Mouse (Mus musculus): ENCODE data around the gene Cxcl9. TPM values are rescaled to one million over a fixed set of nuclear protein-coding genes. Genes with fewer than 3 reads are reported as not detected.

Cxcl9 gene
- polyA plus RNA-seq, 1 experiment, result 14.6 TPM

DNA sequence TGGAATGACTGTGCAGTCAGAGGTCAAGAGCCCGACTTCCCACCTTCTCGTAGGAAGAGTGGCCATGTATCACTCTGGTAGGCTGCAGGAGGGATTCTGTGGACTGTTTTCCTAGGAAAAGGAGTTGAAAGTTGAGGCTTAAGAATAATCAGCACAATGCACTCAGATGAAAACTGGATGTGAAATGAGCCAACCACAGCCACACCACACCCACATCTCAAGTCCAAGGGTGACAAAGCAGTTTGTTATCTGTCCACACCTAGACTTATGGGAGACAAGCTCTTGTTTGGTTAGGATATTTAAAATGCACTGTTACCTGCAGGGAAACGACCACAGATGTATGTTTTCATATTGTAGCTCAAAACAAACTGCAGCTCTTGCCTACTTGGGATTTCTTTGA lies 44.8 kb downstream of the Cxcl9 start:
- H3K27me3 ChIP-seq (replicated peaks; ENCODE audit: control insufficient read depth, insufficient read depth, low read length), result no peaks in the 10 kb centered on the region
- H3K27ac ChIP-seq (ENCODE audit: insufficient read depth, low read depth, low read length), result no peak overlapping the region
- no peak overlapping the region for H3K4me3 ChIP-seq (ENCODE audit: insufficient read depth, low read depth, low read length)

DNA sequence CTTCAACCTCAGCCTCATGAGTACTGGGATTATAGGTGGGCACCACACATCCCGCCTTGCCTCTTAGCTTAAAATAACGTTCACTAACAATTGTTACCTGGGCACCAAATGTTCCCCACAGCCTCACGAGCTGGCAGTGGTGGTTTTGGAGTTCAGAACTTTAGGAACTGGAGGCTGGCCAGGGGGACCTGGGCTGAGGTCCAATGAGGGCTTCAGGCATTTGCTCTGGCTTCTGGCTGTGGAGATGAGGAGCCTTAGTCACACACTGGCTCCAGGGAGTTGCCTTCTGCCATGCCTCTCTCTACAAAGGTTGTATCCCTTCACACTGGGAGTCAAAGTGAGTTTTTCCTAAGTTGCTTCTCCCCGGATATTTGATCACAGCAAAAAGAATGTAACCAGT lies 45.3 kb downstream of the Cxcl9 start:
- Histone ChIP-seq H3K36me3 (ENCODE audit: control insufficient read depth, insufficient read depth, low read length) (no peaks in the 10 kb centered on the region), H3K4me1 (ENCODE audit: control insufficient read depth, insufficient read depth, low read length) (no peaks in the 10 kb centered on the region; the same call in 1 of the 2 replicates), H3K27me3 (replicated peaks; ENCODE audit: control insufficient read depth, insufficient read depth, low read length) (no peaks in the 10 kb centered on the region), H3K4me3 (ENCODE audit: insufficient read depth, low read depth, low read length) (no peak overlapping the region), H3K27ac (ENCODE audit: insufficient read depth, low read depth, low read length) (no peak overlapping the region)
- peak; percentile 14 for DNase-seq
- WGBS, result 58% methylated on average over 4 of the region's 4 CpGs
- TF ChIP-seq CTCF (conservative IDR thresholded peaks at IDR 0.05; ENCODE audit: insufficient read depth, insufficient read length, low read depth, low read length) (no peak), POLR2A (IDR thresholded peaks at IDR 0.05; ENCODE audit: low read depth, low read length) (no peak)

More for the DNA sequence above, 44.8 kb downstream of the Cxcl9 start:
- H3K4me1 ChIP-seq (ENCODE audit: control insufficient read depth, insufficient read depth, low read length), result no peaks in the 10 kb centered on the region; the same call in 1 of the 2 replicates
- TF ChIP-seq CTCF (conservative IDR thresholded peaks at IDR 0.05; ENCODE audit: insufficient read depth, insufficient read length, low read depth, low read length) (no peak), POLR2A (IDR thresholded peaks at IDR 0.05; ENCODE audit: low read depth, low read length) (no peak)
- no peaks in the 10 kb centered on the region for H3K36me3 ChIP-seq (ENCODE audit: control insufficient read depth, insufficient read depth, low read length)
- 49% methylated on average over 3 of the region's 3 CpGs for WGBS
- DNase-seq, result no peak

DNA sequence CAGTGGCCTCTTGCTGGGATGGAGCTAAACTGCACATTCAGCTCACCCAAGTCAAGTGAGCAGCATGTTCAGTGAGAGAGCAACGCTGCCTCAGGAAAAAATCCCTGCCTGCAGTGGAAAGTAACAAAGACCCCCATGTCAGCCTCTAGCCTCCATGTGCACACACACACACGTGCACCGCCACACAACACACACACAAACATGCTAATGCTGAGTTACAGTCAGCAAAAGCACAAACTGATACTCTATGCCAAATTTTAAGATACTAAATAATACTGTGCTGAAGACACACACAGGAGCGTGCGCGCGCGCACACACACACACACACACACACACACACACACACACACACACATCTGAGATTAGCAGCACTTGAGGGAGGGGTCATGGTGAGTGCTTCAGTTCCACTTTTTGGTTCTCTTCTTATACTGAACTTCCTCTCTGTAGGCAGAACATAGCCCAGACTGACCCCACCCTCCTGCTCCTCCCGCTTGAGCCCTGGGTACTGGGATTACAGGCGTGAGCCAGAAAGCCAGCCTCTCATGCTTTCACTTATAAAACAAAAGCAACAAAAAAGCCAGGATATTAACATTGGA lies 48.8 kb downstream of the Cxcl9 start:
- Histone ChIP-seq H3K4me3 (ENCODE audit: insufficient read depth, low read depth, low read length) (no peak overlapping the region), H3K27ac (ENCODE audit: insufficient read depth, low read depth, low read length) (no peak overlapping the region), H3K36me3 (ENCODE audit: control insufficient read depth, insufficient read depth, low read length) (no peaks in the 10 kb centered on the region), H3K4me1 (ENCODE audit: control insufficient read depth, insufficient read depth, low read length) (no peaks in the 10 kb centered on the region; the same call in 1 of the 2 replicates), H3K27me3 (replicated peaks; ENCODE audit: control insufficient read depth, insufficient read depth, low read length) (no peaks in the 10 kb centered on the region)
- TF ChIP-seq POLR2A (IDR thresholded peaks at IDR 0.05; ENCODE audit: low read depth, low read length), result no peak
- no peak for TF ChIP-seq CTCF (conservative IDR thresholded peaks at IDR 0.05; ENCODE audit: insufficient read depth, insufficient read length, low read depth, low read length)
- peak; percentile 24 for DNase-seq
- WGBS, result 82% methylated on average over 10 of the region's 10 CpGs

DNA sequence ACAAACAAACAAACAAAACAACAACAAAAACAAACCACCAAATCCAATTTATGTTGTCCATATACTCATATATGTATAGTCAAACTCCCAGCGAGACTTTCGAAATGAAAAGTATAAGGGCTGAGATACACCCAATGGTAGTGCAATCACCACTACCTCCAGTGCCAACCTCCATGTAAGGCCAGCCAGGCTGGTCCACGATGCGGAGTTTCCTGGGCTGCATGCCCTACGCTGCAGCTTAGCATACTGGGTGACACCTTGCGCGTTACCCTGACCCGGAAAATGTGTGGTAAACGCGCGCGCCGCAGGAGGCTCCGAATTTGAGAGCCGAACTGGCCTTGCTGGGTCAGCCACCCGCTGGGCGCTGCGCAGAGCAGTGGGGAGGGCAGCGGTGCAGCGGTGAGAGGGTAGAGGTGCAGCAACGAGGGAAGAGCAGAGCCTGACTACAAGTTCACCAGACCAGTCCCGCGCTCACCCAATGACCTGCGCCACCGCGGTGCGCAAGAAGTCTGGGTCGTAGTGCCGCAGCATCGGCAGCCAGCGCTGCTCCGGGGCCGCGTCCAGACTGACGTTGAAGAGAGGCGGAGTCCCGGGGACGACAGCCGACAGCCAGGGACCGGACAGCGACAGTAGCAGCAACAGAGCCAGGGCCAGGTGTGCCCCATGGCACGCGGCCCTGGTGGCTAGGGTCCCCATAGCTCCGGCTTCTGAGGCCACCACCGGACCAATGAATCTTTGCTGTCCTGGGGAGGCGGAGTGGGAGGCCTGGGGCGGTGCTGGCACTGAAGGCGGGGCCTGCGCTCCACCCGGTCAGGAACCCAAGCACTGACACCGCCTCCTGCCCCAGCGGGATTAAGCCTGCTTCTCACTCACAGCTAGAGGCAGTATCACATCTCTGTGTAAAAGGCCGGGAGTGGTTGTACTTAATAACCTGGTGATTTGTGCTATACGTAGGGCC lies 50.2 kb downstream of the Cxcl9 start, which contains the start of gene Naaa:
Naaa (minus strand) TSS at position 734 of the 958 bp plus-strand sequence.
- WGBS, result 3% methylated on average over 54 of the region's 54 CpGs
- Histone ChIP-seq H3K4me3 (ENCODE audit: insufficient read depth, low read depth, low read length) (peak within 1 kb of the TSS; percentile 91), H3K4me1 (ENCODE audit: control insufficient read depth, insufficient read depth, low read length) (no peaks in the 10 kb centered on the region; the same call in 1 of the 2 replicates), H3K36me3 (ENCODE audit: control insufficient read depth, insufficient read depth, low read length) (no peaks in the 10 kb centered on the region), H3K27me3 (replicated peaks; ENCODE audit: control insufficient read depth, insufficient read depth, low read length) (no peaks in the 10 kb centered on the region), H3K27ac (ENCODE audit: insufficient read depth, low read depth, low read length) (peak within 1 kb of the TSS; percentile 79)
- TF ChIP-seq CTCF (conservative IDR thresholded peaks at IDR 0.05; ENCODE audit: insufficient read depth, insufficient read length, low read depth, low read length) (peak; percentile 61), POLR2A (IDR thresholded peaks at IDR 0.05; ENCODE audit: low read depth, low read length) (peak; percentile 34)
- DNase-seq, result peak; percentile 95

Other genes starting within 250 kb of the Cxcl9 start
- 15.1 and 20.6 TPM in 2 replicates for gene G3bp2, start 244.4 kb downstream of the Cxcl9 start, polyA plus RNA-seq (2012; rRNA removed)
- 23.0 and 28.7 TPM in 2 replicates for gene Uso1, start 190.1 kb downstream of the Cxcl9 start, polyA plus RNA-seq (2012; rRNA removed)
- gene U90926, start 112.7 kb downstream of the Cxcl9 start, polyA plus RNA-seq (2012; rRNA removed), result not detected in 2 replicates
- gene Ppef2, start 71.8 kb downstream of the Cxcl9 start, polyA plus RNA-seq (2012; rRNA removed), result 0.45 TPM in 2 replicates
- 21.8 and 26.7 TPM in 2 replicates for gene Naaa, start 49.9 kb downstream of the Cxcl9 start, polyA plus RNA-seq (2012; rRNA removed)
- 6.1 and 7.0 TPM in 2 replicates for gene Sdad1, start 17.6 kb downstream of the Cxcl9 start, polyA plus RNA-seq (2012; rRNA removed)
- 7.1 and 8.8 TPM in 2 replicates for gene Art3, start 3.7 kb upstream of the Cxcl9 start, polyA plus RNA-seq (2012; rRNA removed)
- 10.2 and 16.6 TPM in 2 replicates for gene Cxcl10, start 20.8 kb upstream of the Cxcl9 start, polyA plus RNA-seq (2012; rRNA removed)
- 14.5 and 14.8 TPM in 2 replicates for gene Nup54, start 107.1 kb upstream of the Cxcl9 start, polyA plus RNA-seq (2012; rRNA removed)
- 17.7 and 19.9 TPM in 2 replicates for gene Scarb2, start 178.8 kb upstream of the Cxcl9 start, polyA plus RNA-seq (2012; rRNA removed)
- 0.52 and 0.83 TPM in 2 replicates for gene Fam47e, start 227.0 kb upstream of the Cxcl9 start, polyA plus RNA-seq (2012; rRNA removed)